Mouse (Mus musculus): ENCODE data around the gene Clec4g. TPM values are rescaled to one million over a fixed set of nuclear protein-coding genes. Genes with fewer than 3 reads are reported as not detected.
A peak's percentile ranks its signal among the peaks of the same experiment; 100 is the strongest.

Gene Clec4g
- polyA plus RNA-seq, 1 experiment = not detected

DNA sequence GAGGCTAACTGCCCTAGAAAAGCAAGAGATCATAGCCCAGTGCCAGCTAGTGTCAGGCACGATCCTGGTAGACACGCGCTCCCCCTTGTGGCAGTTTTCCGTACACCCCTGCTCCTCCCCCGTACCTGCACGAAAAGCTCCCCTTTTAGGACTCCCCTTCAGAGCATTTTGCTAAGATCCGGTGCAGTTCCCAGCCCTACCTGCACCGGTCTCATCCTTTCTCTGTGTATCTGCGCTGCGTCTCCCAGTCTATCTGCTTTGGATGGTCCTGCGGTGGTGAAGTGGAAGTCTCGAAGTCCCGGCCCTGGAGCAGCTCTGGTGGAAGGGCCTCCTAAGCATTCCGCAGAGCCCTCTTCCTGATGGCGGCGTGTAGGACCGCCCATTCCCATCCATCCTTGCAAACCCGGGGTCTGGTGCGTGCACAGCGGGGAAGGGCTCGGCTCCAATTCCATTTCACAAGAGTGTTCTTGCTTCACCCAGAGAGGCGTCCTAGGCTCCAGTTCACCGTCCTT, 48.4 kb downstream of the Clec4g start, which contains the start of gene Fcor:
Gene Fcor, minus strand, starts transcription at position 383 of the 512 bp plus-strand sequence.
- H3K36me3 ChIP-seq (ENCODE audit: control insufficient read depth, insufficient read depth) = no peaks in the 10 kb centered on the region
- peak within 1 kb of the TSS; percentile 18 for H3K4me3 ChIP-seq
- no peak within 1 kb of the TSS for H3ac ChIP-seq (ENCODE audit: control insufficient read depth, insufficient read length)
- H3K4me2 ChIP-seq (ENCODE audit: low read depth) = peak within 1 kb of the TSS; percentile 67
- TF ChIP-seq TCF12 (IDR thresholded peaks at IDR 0.05; ENCODE audit: insufficient read depth, poor library complexity, severe bottlenecking) (no peak), CEBPB (IDR thresholded peaks at IDR 0.05; ENCODE audit: insufficient read depth, poor library complexity, severe bottlenecking) (no peak), SRF (IDR thresholded peaks at IDR 0.05; ENCODE audit: control insufficient read depth, insufficient read length, low read depth) (no peak), REST (IDR thresholded peaks at IDR 0.05; ENCODE audit: insufficient read depth, insufficient read length) (no peak), POLR2AphosphoS2 (IDR thresholded peaks at IDR 0.05; ENCODE audit: insufficient read length, low read depth) (no peak), TCF3 (IDR thresholded peaks at IDR 0.05; ENCODE audit: insufficient read length, low read depth) (no peak), MYOD1 (IDR thresholded peaks at IDR 0.05; ENCODE audit: control insufficient read depth in 1 of 3, insufficient read length in 2 of 3, low read depth in 2 of 3) (no peak), MAX (IDR thresholded peaks at IDR 0.05; ENCODE audit: low read depth) (no peak), USF1 (IDR thresholded peaks at IDR 0.05; ENCODE audit: low read depth) (no peak)
- H3K79me2 ChIP-seq (ENCODE audit: control insufficient read depth, insufficient read depth) = peaks cover 5% of the 10 kb centered on the region
- peaks cover 5% of the 10 kb centered on the region for H3K27me3 ChIP-seq (ENCODE audit: control insufficient read depth, insufficient read depth, insufficient read length)

DNA sequence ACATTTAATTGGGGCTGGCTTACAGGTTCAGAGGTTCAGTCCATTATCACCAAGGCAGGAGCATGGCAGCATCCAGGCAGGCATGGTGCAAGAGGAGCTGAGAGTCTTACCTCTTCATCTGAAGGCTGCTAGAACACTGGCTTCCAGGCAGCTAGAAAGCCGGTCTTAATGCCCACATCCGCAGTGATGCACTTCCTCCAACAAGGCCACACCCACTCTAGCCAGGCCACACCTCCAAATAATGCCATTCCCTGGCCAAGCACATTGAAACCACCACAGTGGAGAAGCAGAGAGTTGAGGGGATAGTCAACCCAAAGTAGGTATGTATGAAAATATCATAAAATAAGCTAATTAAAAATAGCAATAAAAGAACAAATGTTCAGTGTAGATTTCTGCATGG, 50.1 kb downstream of the Clec4g start:
- Histone ChIP-seq H3ac (ENCODE audit: control insufficient read depth, insufficient read length) (no peak overlapping the region), H3K4me3 (no peak overlapping the region), H3K79me2 (ENCODE audit: control insufficient read depth, insufficient read depth) (no peaks in the 10 kb centered on the region), H3K4me2 (ENCODE audit: low read depth) (no peak overlapping the region), H3K27me3 (ENCODE audit: control insufficient read depth, insufficient read depth, insufficient read length) (peaks cover 20% of the 10 kb centered on the region), H3K36me3 (ENCODE audit: control insufficient read depth, insufficient read depth) (no peaks in the 10 kb centered on the region)
- TF ChIP-seq E2F4 (IDR thresholded peaks at IDR 0.05; ENCODE audit: insufficient read depth) (no peak), POLR2AphosphoS2 (IDR thresholded peaks at IDR 0.05; ENCODE audit: insufficient read length, low read depth) (no peak), POLR2A (IDR thresholded peaks at IDR 0.05; ENCODE audit: insufficient read length, low read depth) (no peak), MYOD1 (IDR thresholded peaks at IDR 0.05; ENCODE audit: control insufficient read depth in 1 of 3, insufficient read length in 2 of 3, low read depth in 2 of 3) (no peak), TCF12 (IDR thresholded peaks at IDR 0.05; ENCODE audit: insufficient read depth, poor library complexity, severe bottlenecking) (no peak), USF1 (IDR thresholded peaks at IDR 0.05; ENCODE audit: low read depth) (no peak), MAX (IDR thresholded peaks at IDR 0.05; ENCODE audit: low read depth) (no peak), SRF (IDR thresholded peaks at IDR 0.05; ENCODE audit: control insufficient read depth, insufficient read length, low read depth) (no peak), CEBPB (IDR thresholded peaks at IDR 0.05; ENCODE audit: insufficient read depth, poor library complexity, severe bottlenecking) (no peak), TCF3 (IDR thresholded peaks at IDR 0.05; ENCODE audit: insufficient read length, low read depth) (no peak), REST (IDR thresholded peaks at IDR 0.05; ENCODE audit: insufficient read depth, insufficient read length) (no peak), MYOG (IDR thresholded peaks at IDR 0.05; ENCODE audit: control insufficient read depth in 1 of 3, insufficient read depth in 1 of 3, insufficient read length in 2 of 3, low read depth in 2 of 3) (no peak)

DNA sequence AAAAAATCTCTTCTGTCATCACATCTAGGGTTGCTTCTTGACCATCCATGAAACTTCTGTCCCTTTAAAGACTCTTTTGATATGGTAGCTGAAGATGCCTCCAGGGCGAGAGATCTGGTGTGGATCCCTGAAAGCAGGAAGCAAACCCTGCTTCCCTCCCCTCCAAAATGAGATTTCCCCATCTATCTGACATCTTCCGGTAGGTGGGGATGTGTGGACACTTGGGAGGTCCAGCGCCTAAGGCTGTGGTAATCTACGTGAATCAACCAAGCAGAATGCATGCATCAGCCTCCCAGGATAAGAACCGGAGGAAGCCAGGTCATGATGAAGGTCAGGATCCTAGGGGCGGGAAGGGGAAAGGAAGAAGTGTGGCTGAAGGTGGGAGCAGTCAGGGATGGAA, 54.9 kb downstream of the Clec4g start, which contains the start of gene Mcemp1:
Gene Mcemp1, plus strand, starts transcription at position 248 of the 400 bp plus-strand sequence.
- Histone ChIP-seq H3K4me3 (no peak within 1 kb of the TSS), H3K27me3 (ENCODE audit: control insufficient read depth, insufficient read depth, insufficient read length) (peaks cover 20% of the 10 kb centered on the region), H3K4me2 (ENCODE audit: low read depth) (no peak within 1 kb of the TSS), H3ac (ENCODE audit: control insufficient read depth, insufficient read length) (no peak within 1 kb of the TSS), H3K79me2 (ENCODE audit: control insufficient read depth, insufficient read depth) (no peaks in the 10 kb centered on the region), H3K36me3 (ENCODE audit: control insufficient read depth, insufficient read depth) (no peaks in the 10 kb centered on the region)
- TF ChIP-seq E2F4 (IDR thresholded peaks at IDR 0.05; ENCODE audit: insufficient read depth) (no peak), POLR2AphosphoS2 (IDR thresholded peaks at IDR 0.05; ENCODE audit: insufficient read length, low read depth) (no peak), MAX (IDR thresholded peaks at IDR 0.05; ENCODE audit: low read depth) (no peak), MYOD1 (IDR thresholded peaks at IDR 0.05; ENCODE audit: control insufficient read depth in 1 of 3, insufficient read length in 2 of 3, low read depth in 2 of 3) (no peak), POLR2A (IDR thresholded peaks at IDR 0.05; ENCODE audit: insufficient read length, low read depth) (no peak), USF1 (IDR thresholded peaks at IDR 0.05; ENCODE audit: low read depth) (no peak)

DNA sequence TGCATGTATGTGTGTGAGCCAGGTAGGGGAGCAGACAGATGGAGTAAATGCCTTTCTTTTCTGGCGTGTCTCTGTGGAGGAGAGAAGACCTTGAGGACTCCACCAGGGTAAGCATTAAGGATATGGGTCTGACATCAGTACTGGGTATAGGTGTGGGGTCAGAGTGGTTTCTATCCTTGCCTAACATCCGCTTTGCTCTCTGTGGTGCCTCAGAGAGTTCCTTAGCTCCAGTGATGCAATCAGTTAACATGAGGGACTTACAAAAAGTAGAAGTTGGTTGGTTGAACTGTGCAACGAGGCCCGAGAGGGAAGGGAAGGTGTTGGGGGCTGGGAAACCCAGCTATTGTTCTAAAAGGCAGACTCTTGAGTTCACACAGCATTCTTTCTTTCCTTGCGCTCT, 56.0 kb downstream of the Clec4g start:
- Histone ChIP-seq H3K4me2 (ENCODE audit: low read depth) (no peak overlapping the region), H3K27me3 (ENCODE audit: control insufficient read depth, insufficient read depth, insufficient read length) (peaks cover 20% of the 10 kb centered on the region), H3ac (ENCODE audit: control insufficient read depth, insufficient read length) (no peak overlapping the region), H3K36me3 (ENCODE audit: control insufficient read depth, insufficient read depth) (no peaks in the 10 kb centered on the region), H3K4me3 (no peak overlapping the region), H3K79me2 (ENCODE audit: control insufficient read depth, insufficient read depth) (no peaks in the 10 kb centered on the region)
- TF ChIP-seq MYOD1 (IDR thresholded peaks at IDR 0.05; ENCODE audit: control insufficient read depth in 1 of 3, insufficient read length in 2 of 3, low read depth in 2 of 3) = no peak
- no peak for TF ChIP-seq SRF (IDR thresholded peaks at IDR 0.05; ENCODE audit: control insufficient read depth, insufficient read length, low read depth)
- no peak for TF ChIP-seq USF1 (IDR thresholded peaks at IDR 0.05; ENCODE audit: low read depth)
- TF ChIP-seq POLR2AphosphoS2 (IDR thresholded peaks at IDR 0.05; ENCODE audit: insufficient read length, low read depth) = no peak
- TF ChIP-seq CEBPB (IDR thresholded peaks at IDR 0.05; ENCODE audit: insufficient read depth, poor library complexity, severe bottlenecking) = no peak
- TF ChIP-seq MYOG (IDR thresholded peaks at IDR 0.05; ENCODE audit: control insufficient read depth in 1 of 3, insufficient read depth in 1 of 3, insufficient read length in 2 of 3, low read depth in 2 of 3) = no peak
- TF ChIP-seq MAX (IDR thresholded peaks at IDR 0.05; ENCODE audit: low read depth) = no peak
- no peak for TF ChIP-seq POLR2A (IDR thresholded peaks at IDR 0.05; ENCODE audit: insufficient read length, low read depth)
- TF ChIP-seq E2F4 (IDR thresholded peaks at IDR 0.05; ENCODE audit: insufficient read depth) = no peak
- TF ChIP-seq REST (IDR thresholded peaks at IDR 0.05; ENCODE audit: insufficient read depth, insufficient read length) = no peak
- TF ChIP-seq TCF3 (IDR thresholded peaks at IDR 0.05; ENCODE audit: insufficient read length, low read depth) = no peak
- TF ChIP-seq TCF12 (IDR thresholded peaks at IDR 0.05; ENCODE audit: insufficient read depth, poor library complexity, severe bottlenecking) = no peak

DNA sequence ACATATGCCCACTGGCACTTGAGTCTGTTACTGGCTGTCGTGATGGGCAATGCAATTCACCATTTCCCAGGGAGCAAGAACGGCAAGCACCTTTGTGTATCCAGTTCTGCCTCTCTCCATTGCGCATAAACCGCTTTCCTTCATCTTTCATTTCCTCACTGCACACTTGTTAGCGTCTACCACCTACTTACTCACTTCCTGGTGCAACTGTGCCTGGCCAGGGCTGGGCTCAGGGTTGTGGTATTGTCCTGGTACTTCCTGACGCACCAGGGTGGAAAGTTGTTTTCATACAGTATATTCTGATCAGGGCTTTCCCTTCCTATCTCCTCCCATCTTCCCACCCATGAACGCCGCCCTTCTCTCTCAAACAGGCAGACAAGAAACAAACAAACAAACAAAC, 59.6 kb downstream of the Clec4g start:
- Histone ChIP-seq H3K36me3 (ENCODE audit: control insufficient read depth, insufficient read depth) (no peaks in the 10 kb centered on the region), H3ac (ENCODE audit: control insufficient read depth, insufficient read length) (no peak overlapping the region), H3K4me3 (no peak overlapping the region), H3K79me2 (ENCODE audit: control insufficient read depth, insufficient read depth) (no peaks in the 10 kb centered on the region), H3K27me3 (ENCODE audit: control insufficient read depth, insufficient read depth, insufficient read length) (peaks cover 17% of the 10 kb centered on the region), H3K4me2 (ENCODE audit: low read depth) (no peak overlapping the region)
- TF ChIP-seq E2F4 (IDR thresholded peaks at IDR 0.05; ENCODE audit: insufficient read depth) (no peak), USF1 (IDR thresholded peaks at IDR 0.05; ENCODE audit: low read depth) (no peak), REST (IDR thresholded peaks at IDR 0.05; ENCODE audit: insufficient read depth, insufficient read length) (no peak), SRF (IDR thresholded peaks at IDR 0.05; ENCODE audit: control insufficient read depth, insufficient read length, low read depth) (no peak), POLR2AphosphoS2 (IDR thresholded peaks at IDR 0.05; ENCODE audit: insufficient read length, low read depth) (no peak), CEBPB (IDR thresholded peaks at IDR 0.05; ENCODE audit: insufficient read depth, poor library complexity, severe bottlenecking) (no peak)
